In genomic region chr7:142869419-142870163, GRCm38 (mm10) we compare ENCODE assay signal across 20 mouse cellular contexts.
DNase-seq lines count a peak whose midpoint lies in the region; ATAC-seq lines count a peak whose summit lies in the region.
"Had no signal": no experiment of that assay in that cellular context is flagged by ENCODE, and none has a peak within 500 bp of the region (broad histone marks: within the 10 kb centered on the region; RNA-seq: fewer than 3 reads in every experiment).

No protein-coding gene starts in this region.

- ATAC-seq in embryonic facial prominence, embryonic 14.5 days (ENCODE audit: low read depth) = no peak
- ATAC-seq in neural tube, embryonic 13.5 days (ENCODE audit: low read depth) = no peak
- no peak for ATAC-seq in limb, embryonic 11.5 days (ENCODE audit: insufficient number of reproducible peaks, low FRiP score, low TSS enrichment, low read depth)
- ATAC-seq in intestine, embryonic 15.5 days = no peak
- ATAC-seq: activated CD4-positive, CD25-positive, alpha-beta regulatory T cell, adult 4 months; forebrain, embryonic 16.5 days; inflammation-experienced regulatory T-cells, adult 6 months; liver, postnatal 0 days had no signal

- no peak overlapping the region for H3K27ac ChIP-seq in embryonic facial prominence, embryonic 14.5 days (replicated peaks; ENCODE audit: low read depth, low read length)
- no peak overlapping the region for H3K27ac ChIP-seq in embryonic facial prominence, embryonic 10.5 days (replicated peaks)
- peak overlapping the region; percentile 24; the same call in 1 of the 2 replicates for H3K27ac ChIP-seq in neural tube, embryonic 13.5 days (replicated peaks)
- no peak overlapping the region; the same call in 1 of the 2 replicates for H3K27ac ChIP-seq in limb, embryonic 11.5 days (replicated peaks; ENCODE audit: low read depth, low read length)
- H3K27ac ChIP-seq in intestine, embryonic 15.5 days = no peak overlapping the region

- H3K27me3 ChIP-seq in embryonic facial prominence, embryonic 14.5 days (replicated peaks; ENCODE audit: control insufficient read depth, insufficient read depth, low read length) = no peaks in the 10 kb centered on the region
- no peaks in the 10 kb centered on the region for H3K27me3 ChIP-seq in embryonic facial prominence, embryonic 10.5 days (replicated peaks; ENCODE audit: low read depth, poor library complexity, severe bottlenecking)
- H3K27me3 ChIP-seq in neural tube, embryonic 13.5 days = no peaks in the 10 kb centered on the region
- no peaks in the 10 kb centered on the region for H3K27me3 ChIP-seq in limb, embryonic 11.5 days (ENCODE audit: control insufficient read depth, insufficient read depth, low read length)
- no peaks in the 10 kb centered on the region for H3K27me3 ChIP-seq in intestine, embryonic 15.5 days (replicated peaks)

- no peaks in the 10 kb centered on the region for H3K9me3 ChIP-seq in embryonic facial prominence, embryonic 14.5 days (ENCODE audit: control insufficient read depth, low read length)
- no peaks in the 10 kb centered on the region for H3K9me3 ChIP-seq in embryonic facial prominence, embryonic 10.5 days
- no peaks in the 10 kb centered on the region for H3K9me3 ChIP-seq in neural tube, embryonic 13.5 days
- H3K9me3 ChIP-seq in limb, embryonic 11.5 days (ENCODE audit: control insufficient read depth, low read length) = no peaks in the 10 kb centered on the region
- no peaks in the 10 kb centered on the region for H3K9me3 ChIP-seq in intestine, embryonic 15.5 days

- no peak overlapping the region for H3K4me2 ChIP-seq in embryonic facial prominence, embryonic 14.5 days (ENCODE audit: low read depth, low read length)
- H3K4me2 ChIP-seq in neural tube, embryonic 13.5 days = no peak overlapping the region
- no peak overlapping the region for H3K4me2 ChIP-seq in limb, embryonic 11.5 days (ENCODE audit: low read depth, severe bottlenecking)
- H3K4me2 ChIP-seq in intestine, embryonic 15.5 days (replicated peaks) = no peak overlapping the region

- H3K9ac ChIP-seq in embryonic facial prominence, embryonic 14.5 days (ENCODE audit: low read depth, low read length) = no peak overlapping the region
- H3K9ac ChIP-seq in neural tube, embryonic 13.5 days = no peak overlapping the region
- H3K9ac ChIP-seq in limb, embryonic 11.5 days (ENCODE audit: low read length) = no peak overlapping the region
- H3K9ac ChIP-seq in intestine, embryonic 15.5 days = no peak overlapping the region
- H3K9ac ChIP-seq: liver, postnatal 0 days had no signal

- H3K36me3 ChIP-seq in embryonic facial prominence, embryonic 14.5 days (ENCODE audit: control insufficient read depth, insufficient read depth, low read length) = no peaks in the 10 kb centered on the region
- no peaks in the 10 kb centered on the region for H3K36me3 ChIP-seq in embryonic facial prominence, embryonic 10.5 days (replicated peaks)
- H3K36me3 ChIP-seq in neural tube, embryonic 13.5 days = no peaks in the 10 kb centered on the region
- no peaks in the 10 kb centered on the region for H3K36me3 ChIP-seq in limb, embryonic 11.5 days (ENCODE audit: control insufficient read depth, insufficient read depth, low read length)
- no peaks in the 10 kb centered on the region for H3K36me3 ChIP-seq in intestine, embryonic 15.5 days

- DNase-seq in embryonic facial prominence, embryonic 14.5 days (ENCODE audit: low spot score) = peak; percentile 16
- no peak for DNase-seq in embryonic facial prominence, embryonic 10.5 days (ENCODE audit: low spot score)
- DNase-seq in neural tube, embryonic 10.5 days (ENCODE audit: extremely low spot score, low spot score) = no peak
- peak; percentile 61 for DNase-seq in limb, embryonic 11.5 days (ENCODE audit: low spot score)
- DNase-seq in ovary, postnatal 10 days (ENCODE audit: low spot score) = no peak
- DNase-seq in lung, postnatal 10 days = no peak
- DNase-seq: adrenal gland, postnatal 25 days; cerebellum, postnatal 36 days; gastrocnemius, postnatal 10 days; heart, postnatal 10 days; layer of hippocampus, postnatal 36 days; left cerebral cortex, postnatal 4 days; liver, postnatal 0 days; right cerebral cortex, postnatal 4 days; thymus, adult 2 months had no signal

- no peak overlapping the region for H3K4me3 ChIP-seq in embryonic facial prominence, embryonic 14.5 days (ENCODE audit: low read depth, low read length)
- H3K4me3 ChIP-seq in embryonic facial prominence, embryonic 10.5 days = no peak overlapping the region
- no peak overlapping the region for H3K4me3 ChIP-seq in neural tube, embryonic 13.5 days
- no peak overlapping the region for H3K4me3 ChIP-seq in limb, embryonic 11.5 days (ENCODE audit: low read depth, low read length)
- no peak overlapping the region for H3K4me3 ChIP-seq in intestine, embryonic 15.5 days (replicated peaks)

- H3K4me1 ChIP-seq in embryonic facial prominence, embryonic 14.5 days (ENCODE audit: control insufficient read depth, insufficient read depth, low read length) = no peaks in the 10 kb centered on the region
- H3K4me1 ChIP-seq in embryonic facial prominence, embryonic 10.5 days = no peaks in the 10 kb centered on the region
- peaks cover 9% of the 10 kb centered on the region for H3K4me1 ChIP-seq in neural tube, embryonic 13.5 days (replicated peaks)
- H3K4me1 ChIP-seq in limb, embryonic 11.5 days (ENCODE audit: control insufficient read depth, insufficient read depth, low read length) = no peaks in the 10 kb centered on the region
- H3K4me1 ChIP-seq in intestine, embryonic 15.5 days (replicated peaks) = peaks cover 3% of the 10 kb centered on the region

- WGBS in embryonic facial prominence, embryonic 14.5 days = 10% methylated on average over 4 of the region's 4 CpGs
- WGBS in embryonic facial prominence, embryonic 10.5 days = 14% methylated on average over 4 of the region's 4 CpGs
- WGBS in neural tube, embryonic 13.5 days = 0% methylated on average over 4 of the region's 4 CpGs
- 3% methylated on average over 4 of the region's 4 CpGs for WGBS in limb, embryonic 11.5 days
- 1% methylated on average over 4 of the region's 4 CpGs for WGBS in intestine, embryonic 15.5 days

Comparison
In these comparisons a context has a peak if more than half of its experiments do, and no peak if none do; other contexts are left out.
1. DNase-seq: peak in embryonic facial prominence, embryonic 14.5 days (single experiment) and limb, embryonic 11.5 days (single experiment); none in embryonic facial prominence, embryonic 10.5 days (single experiment), neural tube, embryonic 10.5 days (single experiment), ovary, postnatal 10 days (single experiment) and lung, postnatal 10 days (single experiment).